Mouse (Mus musculus) midbrain, embryonic 12.5 days (tissue): Measurements from ENCODE around the gene Cybb. TPM values are rescaled to one million over a fixed set of nuclear protein-coding genes. Genes with fewer than 3 reads are reported as not detected.

ENCODE experiments used
- ATAC-seq: fragments of 200-750 bp; cut with Nextera tagmentation; 2 replicates; pipeline ENCODE4 v1.8.0; 2017; ENCODE audit warnings: low read depth, moderate TSS enrichment, moderate library complexity; ENCODE audit not compliant: low FRiP score
- H3K27ac ChIP-seq: fragments of 300-500 bp; sonication (generic); replicated peaks from 2 replicates; pipeline ENCODE4 v1.5.1; 2016; ENCODE audit warnings: mild to moderate bottlenecking
- H3K27me3 ChIP-seq: fragments of 300-500 bp; sonication (generic); 2 replicates; pipeline ENCODE4 v1.6.1; 2016; ENCODE audit warnings: mild to moderate bottlenecking
- H3K36me3 ChIP-seq: fragments of 300-500 bp; sonication (generic); 2 replicates; pipeline ENCODE4 v1.6.1; 2016
- H3K4me1 ChIP-seq: fragments of 300-500 bp; sonication (generic); 2 replicates; pipeline ENCODE4 v1.6.1; 2016
- H3K4me2 ChIP-seq: fragments of 300-500 bp; sonication (generic); replicated peaks from 2 replicates; pipeline ENCODE4 v1.6.1; 2016; ENCODE audit warnings: mild to moderate bottlenecking, moderate library complexity
- H3K4me3 ChIP-seq: fragments of 300-500 bp; sonication (generic); 2 replicates; pipeline ENCODE4 v1.5.1; 2016; ENCODE audit warnings: mild to moderate bottlenecking
- H3K9ac ChIP-seq: fragments of 300-500 bp; sonication (generic); replicated peaks from 2 replicates; pipeline ENCODE4 v1.6.1; 2016; ENCODE audit warnings: mild to moderate bottlenecking, moderate library complexity
- H3K9me3 ChIP-seq: fragments of 300-500 bp; sonication (generic); 2 replicates; pipeline ENCODE4 v1.6.1; 2016; ENCODE audit warnings: mild to moderate bottlenecking
- WGBS: fragments of 180-500 bp; shearing (Covaris S2); methylation state at CpG from one replicate; pipeline ENCODE4 v1.1.7; 2016; 5-methylcytosine and 5-hydroxymethylcytosine counted together
- polyA plus RNA-seq: library from polyadenylated mRNA; unstranded; fragments of >200 nt; fragmentation: Nextera tagmentation; extraction: Ambion mirVana; gene quantifications from 2 replicates; pipeline ENCODE4 v1.2.1, GENCODE M21; 2016

Cybb gene
- polyA plus RNA-seq, 1 experiment from 2014 or later: 0.77 TPM

- Histone ChIP-seq H3K27me3 (peaks cover under 1% of the 10 kb centered on the region; the same call in 1 of the 2 replicates), H3K9ac (no peak overlapping the region), H3K9me3 (no peaks in the 10 kb centered on the region), H3K36me3 (no peaks in the 10 kb centered on the region), H3K4me3 (no peak overlapping the region), H3K27ac (no peak overlapping the region), H3K4me2 (no peak overlapping the region), H3K4me1 (no peaks in the 10 kb centered on the region)
- no peak for ATAC-seq
- WGBS: 82% methylated on average over 4 of the region's 4 CpGs
Measured at GRCm38 (mm10) chrX:9460387-9460930, 27.1 kb downstream of the Cybb start.

GRCm38 (mm10) chrX:9452375-9452774, 35.2 kb downstream of the Cybb start:
- 92% methylated on average over 5 of the region's 5 CpGs for WGBS
- Histone ChIP-seq H3K4me3 (no peak overlapping the region), H3K27me3 (no peaks in the 10 kb centered on the region), H3K9ac (no peak overlapping the region), H3K36me3 (no peaks in the 10 kb centered on the region), H3K4me2 (no peak overlapping the region), H3K27ac (no peak overlapping the region), H3K9me3 (no peaks in the 10 kb centered on the region), H3K4me1 (no peaks in the 10 kb centered on the region)
- ATAC-seq: no peak

GRCm38 (mm10) chrX:9447284-9447683, 40.3 kb downstream of the Cybb start:
- Histone ChIP-seq H3K9ac (no peak overlapping the region), H3K4me3 (no peak overlapping the region), H3K4me1 (no peaks in the 10 kb centered on the region), H3K27ac (no peak overlapping the region), H3K9me3 (no peaks in the 10 kb centered on the region), H3K27me3 (no peaks in the 10 kb centered on the region), H3K4me2 (no peak overlapping the region), H3K36me3 (no peaks in the 10 kb centered on the region)
- ATAC-seq: no peak

GRCm38 (mm10) chrX:9441102-9441501, 46.5 kb downstream of the Cybb start:
- no peaks in the 10 kb centered on the region for H3K9me3 ChIP-seq
- H3K4me3 ChIP-seq: no peak overlapping the region
- H3K36me3 ChIP-seq: no peaks in the 10 kb centered on the region
- WGBS: 67% methylated on average over 4 of the region's 4 CpGs
- H3K9ac ChIP-seq: no peak overlapping the region
- no peak for ATAC-seq
- H3K27ac ChIP-seq: no peak overlapping the region
- H3K4me2 ChIP-seq: no peak overlapping the region
- no peaks in the 10 kb centered on the region for H3K27me3 ChIP-seq
- H3K4me1 ChIP-seq: no peaks in the 10 kb centered on the region

- 86% methylated on average over 4 of the region's 4 CpGs for WGBS
- no peak overlapping the region for H3K27ac ChIP-seq
- no peaks in the 10 kb centered on the region for H3K9me3 ChIP-seq
- H3K4me3 ChIP-seq: no peak overlapping the region
- H3K27me3 ChIP-seq: no peaks in the 10 kb centered on the region
- H3K36me3 ChIP-seq: no peaks in the 10 kb centered on the region
- no peaks in the 10 kb centered on the region for H3K4me1 ChIP-seq
- H3K4me2 ChIP-seq: no peak overlapping the region
- H3K9ac ChIP-seq: no peak overlapping the region
- ATAC-seq: no peak
Measured at GRCm38 (mm10) chrX:9440556-9440955, 47.0 kb downstream of the Cybb start.

- no peak overlapping the region for H3K27ac ChIP-seq
- H3K9me3 ChIP-seq: no peaks in the 10 kb centered on the region
- no peaks in the 10 kb centered on the region for H3K27me3 ChIP-seq
- ATAC-seq: no peak
- H3K4me1 ChIP-seq: no peaks in the 10 kb centered on the region
- 99% methylated on average over 2 of the region's 2 CpGs for WGBS
- H3K4me2 ChIP-seq: no peak overlapping the region
- H3K36me3 ChIP-seq: no peaks in the 10 kb centered on the region
- H3K4me3 ChIP-seq: no peak overlapping the region
- no peak overlapping the region for H3K9ac ChIP-seq
Measured at GRCm38 (mm10) chrX:9439257-9439656, 48.3 kb downstream of the Cybb start.

GRCm38 (mm10) chrX:9413889-9414288, 73.7 kb downstream of the Cybb start:
- no peak overlapping the region for H3K4me3 ChIP-seq
- H3K4me2 ChIP-seq: no peak overlapping the region
- no peaks in the 10 kb centered on the region for H3K36me3 ChIP-seq
- no peak overlapping the region for H3K9ac ChIP-seq
- H3K9me3 ChIP-seq: no peaks in the 10 kb centered on the region
- no peak for ATAC-seq
- 82% methylated on average over 5 of the region's 5 CpGs for WGBS
- H3K27me3 ChIP-seq: no peaks in the 10 kb centered on the region
- no peaks in the 10 kb centered on the region for H3K4me1 ChIP-seq
- H3K27ac ChIP-seq: no peak overlapping the region

Other genes with a start within 250 kb of the Cybb start
- 0.34 and 0.56 TPM in 2 replicates for gene Gm14862, start 230.9 kb downstream of the Cybb start, polyA plus RNA-seq
- gene Xk, start 215.0 kb downstream of the Cybb start, polyA plus RNA-seq: 3.2 and 3.3 TPM in 2 replicates
- not detected in 2 replicates for gene H2al1m, start 204.0 kb downstream of the Cybb start, polyA plus RNA-seq
- not detected in 2 replicates for gene H2al1k, start 137.1 kb downstream of the Cybb start, polyA plus RNA-seq
- not detected in 2 replicates for gene H2al1o, start 84.6 kb upstream of the Cybb start, polyA plus RNA-seq
- gene Dynlt3, start 175.2 kb upstream of the Cybb start, polyA plus RNA-seq: 19.1 and 20.6 TPM in 2 replicates